Mouse (Mus musculus): Measurements from ENCODE around the gene Zfhx3. TPM values are rescaled to one million over a fixed set of nuclear protein-coding genes. Genes with fewer than 3 reads are reported as not detected.

Zfhx3 gene
- polyA plus RNA-seq, 1 experiment from 2014 or later, result 8.2 TPM

DNA sequence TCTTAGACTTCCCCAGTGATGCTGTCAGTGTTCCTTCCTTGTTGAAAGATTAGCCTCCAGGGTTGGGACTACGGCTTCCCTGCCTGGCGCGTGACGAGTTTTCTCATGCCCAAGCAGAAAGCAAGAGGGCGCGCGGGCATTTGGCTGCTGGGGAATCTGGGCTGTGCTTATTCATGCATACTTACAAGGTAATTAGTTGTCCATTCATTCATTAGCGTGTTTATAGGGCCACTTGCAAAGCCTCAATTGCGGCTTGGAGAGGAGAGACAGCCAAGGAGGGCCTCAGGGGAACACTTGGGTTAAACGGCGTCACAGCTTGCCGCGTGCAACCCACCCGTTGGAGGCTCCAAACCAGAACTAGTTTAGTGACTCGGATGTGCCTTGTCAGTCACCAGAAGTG is 44.2 kb downstream of the Zfhx3 start:
- H3K9ac ChIP-seq (replicated peaks; ENCODE audit: low read depth), result no peak overlapping the region
- H3K36me3 ChIP-seq (ENCODE audit: insufficient read depth, low read length), result no peaks in the 10 kb centered on the region
- H3K27me3 ChIP-seq (replicated peaks; ENCODE audit: insufficient read depth, low read length), result no peaks in the 10 kb centered on the region
- H3K9me3 ChIP-seq (ENCODE audit: low read length), result no peaks in the 10 kb centered on the region
- 82% methylated on average over 15 of the region's 15 CpGs for WGBS
- no peak overlapping the region for H3K27ac ChIP-seq (ENCODE audit: low read length)
- H3K4me1 ChIP-seq (ENCODE audit: insufficient read depth, low read depth, low read length), result no peaks in the 10 kb centered on the region
- no peak overlapping the region for H3K4me3 ChIP-seq (ENCODE audit: low read depth, low read length)
- H3K4me2 ChIP-seq (replicated peaks; ENCODE audit: low read depth, low read length), result no peak overlapping the region
- ATAC-seq, result no peak
- DNase-seq (ENCODE audit: low spot score), result no peak
- TF ChIP-seq CTCF (IDR thresholded peaks at IDR 0.05) (no peak), EP300 (IDR thresholded peaks at IDR 0.05) (no peak)

DNA sequence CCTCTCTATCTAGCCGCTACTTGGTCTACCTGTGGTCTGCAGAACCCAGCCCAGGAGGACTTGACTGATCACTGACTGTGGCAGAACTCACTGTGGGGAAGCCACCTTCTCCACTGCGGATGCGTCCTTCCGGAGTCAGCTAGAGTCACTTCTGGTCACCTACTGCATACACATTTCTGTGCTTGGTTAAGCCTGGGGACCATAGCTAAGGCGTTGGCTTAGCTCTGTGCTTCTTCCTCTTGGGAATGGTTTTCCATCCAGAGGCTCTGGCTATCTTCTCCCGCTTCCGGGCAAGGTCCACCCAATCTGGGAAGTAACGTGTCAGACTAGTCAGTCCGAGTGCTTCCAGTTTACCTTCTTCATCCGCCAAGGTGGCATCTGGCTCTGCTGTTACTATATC is 56.4 kb downstream of the Zfhx3 start:
- H3K27me3 ChIP-seq (replicated peaks; ENCODE audit: insufficient read depth, low read length), result no peaks in the 10 kb centered on the region
- H3K4me2 ChIP-seq (replicated peaks; ENCODE audit: low read depth, low read length), result no peak overlapping the region
- H3K4me3 ChIP-seq (ENCODE audit: low read depth, low read length), result no peak overlapping the region
- no peaks in the 10 kb centered on the region for H3K9me3 ChIP-seq (ENCODE audit: low read length)
- H3K9ac ChIP-seq (replicated peaks; ENCODE audit: low read depth), result no peak overlapping the region
- H3K4me1 ChIP-seq (ENCODE audit: insufficient read depth, low read depth, low read length), result no peaks in the 10 kb centered on the region
- DNase-seq (ENCODE audit: low spot score), result no peak
- 79% methylated on average over 10 of the region's 10 CpGs for WGBS
- no peak for TF ChIP-seq EP300 (IDR thresholded peaks at IDR 0.05)
- TF ChIP-seq CTCF (IDR thresholded peaks at IDR 0.05), result no peak
- ATAC-seq, result no peak
- H3K27ac ChIP-seq (ENCODE audit: low read length), result no peak overlapping the region
- no peaks in the 10 kb centered on the region for H3K36me3 ChIP-seq (ENCODE audit: insufficient read depth, low read length)

DNA sequence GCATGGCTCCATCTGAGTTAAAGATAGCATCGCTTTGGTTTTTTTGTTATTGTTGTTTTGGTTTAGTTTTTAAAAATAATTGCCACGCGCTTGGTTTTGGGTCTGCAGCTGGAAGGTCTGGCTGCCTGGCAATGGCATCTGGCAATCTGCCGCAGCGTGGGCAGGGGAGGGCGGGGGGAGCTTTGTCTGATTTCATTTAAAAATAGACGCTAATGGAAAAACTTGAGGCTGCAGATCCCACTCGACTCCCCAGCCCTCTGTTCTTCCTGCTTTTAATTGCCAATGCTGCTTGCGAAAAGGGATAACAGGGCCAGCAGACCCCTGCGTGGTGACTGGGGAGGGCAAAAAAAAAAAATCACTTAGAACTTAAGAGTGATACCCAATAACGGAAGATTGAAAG is 69.1 kb downstream of the Zfhx3 start:
- Histone ChIP-seq H3K27ac (ENCODE audit: low read length) (no peak overlapping the region), H3K9me3 (ENCODE audit: low read length) (no peaks in the 10 kb centered on the region), H3K36me3 (ENCODE audit: insufficient read depth, low read length) (no peaks in the 10 kb centered on the region), H3K4me3 (ENCODE audit: low read depth, low read length) (no peak overlapping the region), H3K27me3 (replicated peaks; ENCODE audit: insufficient read depth, low read length) (no peaks in the 10 kb centered on the region), H3K4me1 (ENCODE audit: insufficient read depth, low read depth, low read length) (no peaks in the 10 kb centered on the region), H3K9ac (replicated peaks; ENCODE audit: low read depth) (no peak overlapping the region), H3K4me2 (replicated peaks; ENCODE audit: low read depth, low read length) (no peak overlapping the region)
- no peak for TF ChIP-seq CTCF (IDR thresholded peaks at IDR 0.05)
- 74% methylated on average over 11 of the region's 11 CpGs for WGBS
- ATAC-seq (no peak), DNase-seq (ENCODE audit: low spot score) (no peak)

- TF ChIP-seq CTCF (IDR thresholded peaks at IDR 0.05) (no peak), EP300 (IDR thresholded peaks at IDR 0.05) (no peak)
- Histone ChIP-seq H3K27me3 (replicated peaks; ENCODE audit: insufficient read depth, low read length) (no peaks in the 10 kb centered on the region), H3K36me3 (ENCODE audit: insufficient read depth, low read length) (no peaks in the 10 kb centered on the region), H3K9me3 (ENCODE audit: low read length) (no peaks in the 10 kb centered on the region), H3K4me1 (ENCODE audit: insufficient read depth, low read depth, low read length) (no peaks in the 10 kb centered on the region), H3K4me3 (ENCODE audit: low read depth, low read length) (no peak overlapping the region), H3K4me2 (replicated peaks; ENCODE audit: low read depth, low read length) (no peak overlapping the region), H3K27ac (ENCODE audit: low read length) (no peak overlapping the region), H3K9ac (replicated peaks; ENCODE audit: low read depth) (no peak overlapping the region)
- ATAC-seq (0 out of 2 replicates have a peak, but pooled peaks have one; percentile 40), DNase-seq (ENCODE audit: low spot score) (peak; percentile 54)
- 65% methylated on average over 5 of the region's 5 CpGs for WGBS
These were observed 75.3 kb downstream of the Zfhx3 start for GRCm38 (mm10) chr8:108017727-108018126.

DNA sequence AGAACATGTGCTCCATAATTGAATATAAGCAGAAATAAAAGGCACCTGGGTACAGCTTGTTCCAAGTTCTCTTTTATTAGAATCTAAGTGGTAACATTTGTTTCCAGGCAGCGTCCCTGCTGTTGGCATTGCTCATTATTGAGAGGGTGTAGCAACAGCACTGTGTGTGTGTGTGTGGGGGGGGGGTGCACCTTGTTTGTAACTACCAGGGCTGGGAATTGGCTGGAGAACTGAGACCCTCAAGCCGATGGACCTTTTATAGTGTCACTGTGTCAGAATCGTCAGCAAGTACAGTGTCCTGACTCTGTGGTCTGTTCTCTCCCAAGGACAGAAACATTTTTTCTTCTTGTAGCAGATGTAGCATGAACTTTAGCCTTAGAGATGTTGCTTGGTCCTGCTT is 77.2 kb downstream of the Zfhx3 start:
- H3K4me3 ChIP-seq (ENCODE audit: low read depth, low read length), result no peak overlapping the region
- TF ChIP-seq EP300 (IDR thresholded peaks at IDR 0.05), result no peak
- TF ChIP-seq CTCF (IDR thresholded peaks at IDR 0.05), result no peak
- H3K9me3 ChIP-seq (ENCODE audit: low read length), result no peaks in the 10 kb centered on the region
- H3K4me1 ChIP-seq (ENCODE audit: insufficient read depth, low read depth, low read length), result no peaks in the 10 kb centered on the region
- no peaks in the 10 kb centered on the region for H3K36me3 ChIP-seq (ENCODE audit: insufficient read depth, low read length)
- 78% methylated on average over 3 of the region's 3 CpGs for WGBS
- no peak overlapping the region for H3K9ac ChIP-seq (replicated peaks; ENCODE audit: low read depth)
- DNase-seq (ENCODE audit: low spot score) (no peak), ATAC-seq (no peak)
- no peaks in the 10 kb centered on the region for H3K27me3 ChIP-seq (replicated peaks; ENCODE audit: insufficient read depth, low read length)
- H3K4me2 ChIP-seq (replicated peaks; ENCODE audit: low read depth, low read length), result no peak overlapping the region
- no peak overlapping the region for H3K27ac ChIP-seq (ENCODE audit: low read length)

DNA sequence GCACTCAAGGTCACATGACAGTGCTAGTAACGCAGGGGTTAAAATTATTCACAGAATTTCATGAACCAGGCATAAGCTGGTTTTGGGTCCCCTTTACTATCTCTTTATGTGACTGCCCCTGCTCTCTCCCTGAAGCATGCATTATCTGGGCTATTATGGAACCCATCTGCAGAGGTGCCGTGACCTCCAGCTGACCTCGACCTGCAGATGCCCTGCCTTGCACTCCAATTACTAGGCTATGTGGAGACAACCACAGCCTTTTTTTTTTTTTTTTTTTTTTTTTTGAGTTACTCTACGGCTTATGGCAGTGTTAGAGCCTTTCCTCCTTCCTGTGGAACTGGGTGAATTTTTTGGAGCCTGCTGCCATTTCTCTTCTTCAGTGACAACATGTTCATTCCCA is 80.0 kb downstream of the Zfhx3 start:
- TF ChIP-seq EP300 (IDR thresholded peaks at IDR 0.05) (no peak), CTCF (IDR thresholded peaks at IDR 0.05) (no peak)
- no peak overlapping the region for H3K9ac ChIP-seq (replicated peaks; ENCODE audit: low read depth)
- H3K9me3 ChIP-seq (ENCODE audit: low read length), result no peaks in the 10 kb centered on the region
- no peak overlapping the region for H3K27ac ChIP-seq (ENCODE audit: low read length)
- H3K4me2 ChIP-seq (replicated peaks; ENCODE audit: low read depth, low read length), result no peak overlapping the region
- no peak overlapping the region for H3K4me3 ChIP-seq (ENCODE audit: low read depth, low read length)
- DNase-seq (ENCODE audit: low spot score), result no peak
- H3K4me1 ChIP-seq (ENCODE audit: insufficient read depth, low read depth, low read length), result no peaks in the 10 kb centered on the region
- WGBS, result 66% methylated on average over 4 of the region's 4 CpGs
- H3K27me3 ChIP-seq (replicated peaks; ENCODE audit: insufficient read depth, low read length), result no peaks in the 10 kb centered on the region
- H3K36me3 ChIP-seq (ENCODE audit: insufficient read depth, low read length), result no peaks in the 10 kb centered on the region
- no peak for ATAC-seq

GRCm38 (mm10) chr8:108024331-108024730 is 81.9 kb downstream of the Zfhx3 start:
- TF ChIP-seq CTCF (IDR thresholded peaks at IDR 0.05) (no peak), EP300 (IDR thresholded peaks at IDR 0.05) (no peak)
- no peak overlapping the region for H3K9ac ChIP-seq (replicated peaks; ENCODE audit: low read depth)
- ATAC-seq, result peak; percentile 62

More at GRCm38 (mm10) chr8:108024331-108024730, 81.9 kb downstream of the Zfhx3 start:
- Histone ChIP-seq H3K4me1 (ENCODE audit: insufficient read depth, low read depth, low read length) (no peaks in the 10 kb centered on the region), H3K36me3 (ENCODE audit: insufficient read depth, low read length) (no peaks in the 10 kb centered on the region), H3K27ac (ENCODE audit: low read length) (no peak overlapping the region), H3K4me3 (ENCODE audit: low read depth, low read length) (no peak overlapping the region), H3K4me2 (replicated peaks; ENCODE audit: low read depth, low read length) (no peak overlapping the region), H3K9me3 (ENCODE audit: low read length) (no peaks in the 10 kb centered on the region), H3K27me3 (replicated peaks; ENCODE audit: insufficient read depth, low read length) (no peaks in the 10 kb centered on the region)
- peak; percentile 67 for DNase-seq (ENCODE audit: low spot score)
- 46% methylated on average over 4 of the region's 4 CpGs for WGBS
